Mouse (Mus musculus): ENCODE measurements around the gene Gm4767.
"Not testable (repeated sequence)": the region's sequence is repeated elsewhere in the genome, so short reads cannot be mapped to it uniquely, and the experiment has no call there.

The Gm4767 gene

GRCm38 (mm10) chr10:81811899-81812298 lies at the start of gene Gm4767:
Gm4767 (plus strand) TSS chr10:81812186.
- DNase-seq (ENCODE audit: extremely low spot score, low read depth, low spot score) = not testable (repeated sequence)

- DNase-seq (ENCODE audit: extremely low spot score, low read depth, low spot score) = not testable (repeated sequence)
These were observed 41.2 kb upstream of the Gm4767 start, which contains the start of gene Gm3055 for GRCm38 (mm10) chr10:81770506-81771403. Gm3055 (minus strand) TSS chr10:81771161.

GRCm38 (mm10) chr10:81771404-81771777 lies 40.6 kb upstream of the Gm4767 start:
- not testable (repeated sequence) for DNase-seq (ENCODE audit: extremely low spot score, low read depth, low spot score)

- not testable (repeated sequence) for DNase-seq (ENCODE audit: extremely low spot score, low read depth, low spot score)
These were observed 34.2 kb downstream of the Gm4767 start for GRCm38 (mm10) chr10:81846219-81846618.

GRCm38 (mm10) chr10:81863409-81864407 lies 51.7 kb downstream of the Gm4767 start, which contains the start of gene Gm32687:
Gm32687 (plus strand) TSS chr10:81863934.
- not testable (repeated sequence) for DNase-seq (ENCODE audit: extremely low spot score, low read depth, low spot score)
